Mouse (Mus musculus) embryonic facial prominence, embryonic 11.5 days (tissue): Measurements from ENCODE around the gene Gphn. TPM values are rescaled to one million over a fixed set of nuclear protein-coding genes. Genes with fewer than 3 reads are reported as not detected.

Source experiments
- ATAC-seq: fragments of 200-750 bp; cut with Nextera tagmentation; replicated peaks from 2 replicates; pipeline ENCODE4 v1.8.0; 2017; ENCODE audit warnings: low read depth; ENCODE audit not compliant: insufficient number of reproducible peaks, low FRiP score, low TSS enrichment
- DNase-seq: peaks from one replicate; pipeline ENCODE4 v3.0.0-alpha.2; 2015; ENCODE audit warnings: low spot score
- H3K27ac ChIP-seq: fragments of 300-500 bp; sonication (generic); replicated peaks from 2 replicates; pipeline ENCODE4 v1.5.1; 2014; ENCODE audit warnings: mild to moderate bottlenecking, low read depth, low read length, control low read depth
- H3K27me3 ChIP-seq: fragments of 300-500 bp; sonication (generic); 2 replicates; pipeline ENCODE4 v1.6.1; 2014; ENCODE audit warnings: mild to moderate bottlenecking, low read length, moderate library complexity, mixed read lengths; ENCODE audit not compliant: control insufficient read depth, insufficient read depth
- H3K36me3 ChIP-seq: fragments of 300-500 bp; sonication (generic); replicated peaks from 2 replicates; pipeline ENCODE4 v1.6.1; 2014; ENCODE audit warnings: low read depth, mild to moderate bottlenecking, low read length, moderate library complexity, mixed read lengths; ENCODE audit not compliant: control insufficient read depth, insufficient read depth
- H3K4me1 ChIP-seq: fragments of 300-500 bp; sonication (generic); 2 replicates; pipeline ENCODE4 v1.6.1; 2014; ENCODE audit warnings: low read length, mixed read lengths; ENCODE audit not compliant: control insufficient read depth, insufficient read depth
- H3K4me2 ChIP-seq: fragments of 300-500 bp; sonication (generic); 2 replicates; pipeline ENCODE4 v1.6.1; 2014; ENCODE audit warnings: low read depth, mild to moderate bottlenecking, control low read depth, low read length, moderate library complexity
- H3K4me3 ChIP-seq: fragments of 300-500 bp; sonication (generic); 2 replicates; pipeline ENCODE4 v1.5.1; 2014; ENCODE audit warnings: low read depth, low read length, control low read depth
- H3K9ac ChIP-seq: fragments of 300-500 bp; sonication (generic); replicated peaks from 2 replicates; pipeline ENCODE4 v1.6.1; 2014; ENCODE audit warnings: mild to moderate bottlenecking, control low read depth, low read length
- H3K9me3 ChIP-seq: fragments of 300-500 bp; sonication (generic); replicated peaks from 2 replicates; pipeline ENCODE4 v1.6.1; 2016; ENCODE audit warnings: mild to moderate bottlenecking, low read length, inconsistent platforms, mixed read lengths; ENCODE audit not compliant: control insufficient read depth
- WGBS: fragments of 180-500 bp; shearing (Covaris S2); extraction: QIAGEN DNeasy Blood & Tissue Kit; methylation state at CpG from one replicate; pipeline ENCODE4 v1.1.7; 2014; 5-methylcytosine and 5-hydroxymethylcytosine counted together
- polyA plus RNA-seq: library from polyadenylated mRNA; unstranded; fragments of >200 nt; fragmentation: Nextera tagmentation; extraction: Ambion mirVana; gene quantifications from 2 replicates; pipeline ENCODE4 v1.2.1, GENCODE M21; 2014

Gene Gphn
- polyA plus RNA-seq, 1 experiment from 2014 or later = 14.3 TPM

- Histone ChIP-seq H3K4me3 (no peak overlapping the region), H3K4me2 (no peak overlapping the region), H3K9ac (no peak overlapping the region), H3K4me1 (no peaks in the 10 kb centered on the region), H3K9me3 (no peaks in the 10 kb centered on the region), H3K27me3 (no peaks in the 10 kb centered on the region), H3K27ac (no peak overlapping the region), H3K36me3 (no peaks in the 10 kb centered on the region)
- WGBS = 55% methylated on average over 2 of the region's 2 CpGs
- ATAC-seq (no peak), DNase-seq (no peak)
Observed at GRCm38 (mm10) chr12:78640086-78640485, 413.9 kb downstream of the Gphn start.

GRCm38 (mm10) chr12:78641220-78641619 is 415.0 kb downstream of the Gphn start:
- no peaks in the 10 kb centered on the region for H3K27me3 ChIP-seq
- no peak overlapping the region for H3K4me2 ChIP-seq
- ATAC-seq = no peak

GRCm38 (mm10) chr12:78643691-78644090 is 417.5 kb downstream of the Gphn start:
- no peak overlapping the region for H3K4me2 ChIP-seq
- no peak overlapping the region for H3K4me3 ChIP-seq
- ATAC-seq (no peak), DNase-seq (no peak)
- no peaks in the 10 kb centered on the region for H3K4me1 ChIP-seq
- H3K9ac ChIP-seq = no peak overlapping the region
- H3K36me3 ChIP-seq = no peaks in the 10 kb centered on the region
- no peak overlapping the region for H3K27ac ChIP-seq
- whole genome bisulfite sequencing = 78% methylated on average over 2 of the region's 2 CpGs
- no peaks in the 10 kb centered on the region for H3K9me3 ChIP-seq
- no peaks in the 10 kb centered on the region for H3K27me3 ChIP-seq

More at GRCm38 (mm10) chr12:78641220-78641619, 415.0 kb downstream of the Gphn start:
- Histone ChIP-seq H3K9ac (no peak overlapping the region), H3K9me3 (no peaks in the 10 kb centered on the region), H3K27ac (no peak overlapping the region), H3K4me3 (no peak overlapping the region), H3K36me3 (no peaks in the 10 kb centered on the region), H3K4me1 (no peaks in the 10 kb centered on the region)
- DNase-seq = no peak

DNA sequence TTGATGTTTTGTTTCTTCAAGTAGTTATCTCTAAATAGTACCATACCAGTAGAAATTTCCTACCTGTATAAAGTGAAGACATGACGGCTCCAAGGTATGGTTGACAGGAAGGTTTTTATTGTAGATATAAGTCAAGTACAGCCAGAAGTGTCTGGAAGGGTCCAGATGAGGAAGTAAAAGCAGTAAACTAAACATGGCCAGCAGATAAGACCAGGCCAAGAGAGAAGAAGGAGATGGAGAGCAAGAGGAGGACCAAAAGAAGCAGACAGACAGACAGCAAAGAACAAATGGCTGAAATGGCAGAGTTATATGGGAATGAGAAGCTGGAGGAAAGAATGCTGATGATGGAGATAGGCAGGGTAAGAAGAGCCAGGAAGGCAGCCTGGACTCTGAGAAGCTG is 419.1 kb downstream of the Gphn start:
- WGBS = 82% methylated on average over 1 of the region's 1 CpGs
- Histone ChIP-seq H3K4me2 (no peak overlapping the region), H3K36me3 (no peaks in the 10 kb centered on the region), H3K27ac (no peak overlapping the region), H3K9me3 (no peaks in the 10 kb centered on the region), H3K27me3 (no peaks in the 10 kb centered on the region), H3K4me3 (no peak overlapping the region), H3K9ac (no peak overlapping the region), H3K4me1 (no peaks in the 10 kb centered on the region)
- ATAC-seq = no peak
- DNase-seq = no peak

GRCm38 (mm10) chr12:78659718-78660304 is 433.6 kb downstream of the Gphn start:
- H3K4me2 ChIP-seq = no peak overlapping the region
- no peaks in the 10 kb centered on the region for H3K9me3 ChIP-seq
- no peak overlapping the region for H3K9ac ChIP-seq
- 62% methylated on average over 2 of the region's 2 CpGs for WGBS
- no peak overlapping the region for H3K4me3 ChIP-seq
- ATAC-seq (no peak), DNase-seq (no peak)
- no peak overlapping the region for H3K27ac ChIP-seq
- no peaks in the 10 kb centered on the region for H3K4me1 ChIP-seq
- no peaks in the 10 kb centered on the region for H3K36me3 ChIP-seq
- H3K27me3 ChIP-seq = no peaks in the 10 kb centered on the region

- Histone ChIP-seq H3K36me3 (no peaks in the 10 kb centered on the region), H3K27ac (no peak overlapping the region), H3K9ac (no peak overlapping the region), H3K9me3 (no peaks in the 10 kb centered on the region), H3K4me3 (no peak overlapping the region), H3K27me3 (no peaks in the 10 kb centered on the region), H3K4me1 (no peaks in the 10 kb centered on the region), H3K4me2 (no peak overlapping the region)
- ATAC-seq (no peak), DNase-seq (no peak)
- 81% methylated on average over 5 of the region's 5 CpGs for WGBS
Observed at GRCm38 (mm10) chr12:78678101-78678806, 452.1 kb downstream of the Gphn start.

- DNase-seq (no peak), ATAC-seq (no peak)
- no peak overlapping the region for H3K9ac ChIP-seq
- H3K4me2 ChIP-seq = no peak overlapping the region
- no peaks in the 10 kb centered on the region for H3K4me1 ChIP-seq
- no peaks in the 10 kb centered on the region for H3K36me3 ChIP-seq
- H3K4me3 ChIP-seq = no peak overlapping the region
- no peak overlapping the region for H3K27ac ChIP-seq
- no peaks in the 10 kb centered on the region for H3K9me3 ChIP-seq
- H3K27me3 ChIP-seq = no peaks in the 10 kb centered on the region
- 80% methylated on average over 2 of the region's 2 CpGs for WGBS
Observed at GRCm38 (mm10) chr12:78678807-78679189, 452.6 kb downstream of the Gphn start.

GRCm38 (mm10) chr12:78681048-78681447 is 454.9 kb downstream of the Gphn start:
- no peaks in the 10 kb centered on the region for H3K9me3 ChIP-seq
- no peak overlapping the region for H3K4me2 ChIP-seq
- 81% methylated on average over 2 of the region's 2 CpGs for WGBS
- no peak overlapping the region for H3K4me3 ChIP-seq
- H3K4me1 ChIP-seq = no peaks in the 10 kb centered on the region
- ATAC-seq (no peak), DNase-seq (no peak)
- no peaks in the 10 kb centered on the region for H3K36me3 ChIP-seq
- H3K27ac ChIP-seq = no peak overlapping the region
- no peaks in the 10 kb centered on the region for H3K27me3 ChIP-seq
- H3K9ac ChIP-seq = no peak overlapping the region
